Mouse (Mus musculus) neural tube, embryonic 11.5 days (tissue): ENCODE data around the gene Isg20l2. TPM values are rescaled to one million over a fixed set of nuclear protein-coding genes. Genes with fewer than 3 reads are reported as not detected.

Experiments used
- ATAC-seq: fragments of 200-750 bp; cut with Nextera tagmentation; 2 replicates; pipeline ENCODE4 v1.8.0; 2017; ENCODE audit warnings: moderate number of reproducible peaks, mild to moderate bottlenecking, moderate TSS enrichment, moderate library complexity; ENCODE audit not compliant: insufficient read depth, low FRiP score, low TSS enrichment
- DNase-seq: peaks from one replicate; pipeline ENCODE4 v3.0.0-alpha.2; 2015; ENCODE audit warnings: low spot score
- H3K27ac ChIP-seq: fragments of 300-500 bp; sonication (generic); 2 replicates; pipeline ENCODE4 v1.5.1; 2014; ENCODE audit warnings: low read depth, mild to moderate bottlenecking, low read length
- H3K27me3 ChIP-seq: fragments of 300-500 bp; sonication (generic); 2 replicates; pipeline ENCODE4 v1.6.1; 2014; ENCODE audit warnings: mild to moderate bottlenecking, low read length, mixed read lengths; ENCODE audit not compliant: control insufficient read depth, insufficient read depth
- H3K36me3 ChIP-seq: fragments of 300-500 bp; sonication (generic); 2 replicates; pipeline ENCODE4 v1.6.1; 2014; ENCODE audit warnings: mild to moderate bottlenecking, low read length, moderate library complexity, mixed read lengths; ENCODE audit not compliant: control insufficient read depth, insufficient read depth
- H3K4me1 ChIP-seq: fragments of 300-500 bp; sonication (generic); 2 replicates; pipeline ENCODE4 v1.6.1; 2014; ENCODE audit warnings: low read length, mixed read lengths; ENCODE audit not compliant: control insufficient read depth, insufficient read depth
- H3K4me2 ChIP-seq: fragments of 300-500 bp; sonication (generic); 2 replicates; pipeline ENCODE4 v1.6.1; 2014; ENCODE audit warnings: low read depth, mild to moderate bottlenecking, moderate library complexity
- H3K4me3 ChIP-seq: fragments of 300-500 bp; sonication (generic); 2 replicates; pipeline ENCODE4 v1.5.1; 2014; ENCODE audit warnings: low read depth, low read length
- H3K9ac ChIP-seq: fragments of 300-500 bp; sonication (generic); 2 replicates; pipeline ENCODE4 v1.6.1; 2014; ENCODE audit warnings: mild to moderate bottlenecking, low read length
- H3K9me3 ChIP-seq: fragments of 300-500 bp; sonication (generic); 2 replicates; pipeline ENCODE4 v1.6.1; 2016; ENCODE audit warnings: low read length; ENCODE audit not compliant: control insufficient read depth
- WGBS: fragments of 180-500 bp; shearing (Covaris S2); extraction: QIAGEN DNeasy Blood & Tissue Kit; methylation state at CpG from one replicate; pipeline ENCODE4 v1.1.7; 2014; 5-methylcytosine and 5-hydroxymethylcytosine counted together
- polyA plus RNA-seq: library from polyadenylated mRNA; unstranded; fragments of >200 nt; fragmentation: Nextera tagmentation; extraction: Ambion mirVana; gene quantifications from 2 replicates; pipeline ENCODE4 v1.2.1, GENCODE M21; 2014

Gene Isg20l2
- polyA plus RNA-seq, 1 experiment from 2014 or later: 52.3 TPM

GRCm38 (mm10) chr3:87988068-87988467 is 58.0 kb downstream of the Isg20l2 start:
- no peak for DNase-seq
- Histone ChIP-seq H3K27me3 (0 out of 2 replicates have a peak, but pooled peaks cover 10% of the 10 kb centered on the region), H3K27ac (no peak overlapping the region), H3K4me1 (peaks cover 38% of the 10 kb centered on the region), H3K36me3 (no peaks in the 10 kb centered on the region), H3K4me3 (peak overlapping the region; percentile 20), H3K9me3 (no peaks in the 10 kb centered on the region), H3K9ac (peak overlapping the region; percentile 24), H3K4me2 (peak overlapping the region; percentile 73)
- no peak for ATAC-seq
- 11% methylated on average over 15 of the region's 15 CpGs for WGBS

GRCm38 (mm10) chr3:87989935-87990334 is 59.8 kb downstream of the Isg20l2 start:
- Histone ChIP-seq H3K4me3 (no peak overlapping the region), H3K4me1 (peaks cover 22% of the 10 kb centered on the region), H3K36me3 (no peaks in the 10 kb centered on the region), H3K4me2 (no peak overlapping the region), H3K9ac (no peak overlapping the region), H3K9me3 (no peaks in the 10 kb centered on the region), H3K27ac (no peak overlapping the region), H3K27me3 (peaks cover 23% of the 10 kb centered on the region)
- DNase-seq (no peak), ATAC-seq (no peak)
- 28% methylated on average over 10 of the region's 10 CpGs for WGBS

Other genes starting within 250 kb of the Isg20l2 start
- gene Lrrc71, start 181.7 kb upstream of the Isg20l2 start, polyA plus RNA-seq: 0.24 and 0.31 TPM in 2 replicates
- 18.3 and 20.4 TPM in 2 replicates for gene Ntrk1, start 135.2 kb upstream of the Isg20l2 start, polyA plus RNA-seq
- 0.45 and 0.87 TPM in 2 replicates for gene Insrr, start 133.4 kb upstream of the Isg20l2 start, polyA plus RNA-seq
- gene Pear1, start 106.0 kb upstream of the Isg20l2 start, polyA plus RNA-seq: 9.2 and 10.2 TPM in 2 replicates
- gene Sh2d2a, start 83.6 kb upstream of the Isg20l2 start, polyA plus RNA-seq: not detected in 2 replicates
- gene Prcc, start 44.7 kb upstream of the Isg20l2 start, polyA plus RNA-seq: 17.8 and 20.3 TPM in 2 replicates
- 256 and 261 TPM in 2 replicates for gene Hdgf, start 24.0 kb upstream of the Isg20l2 start, polyA plus RNA-seq
- gene Mrpl24, start 10.8 kb upstream of the Isg20l2 start, polyA plus RNA-seq: 76.1 and 79.2 TPM in 2 replicates
- gene Rrnad1, start 403 bp downstream of the Isg20l2 start, polyA plus RNA-seq: 14.5 and 16.9 TPM in 2 replicates
- 565 and 607 TPM in 2 replicates for gene Crabp2, start 18.4 kb downstream of the Isg20l2 start, polyA plus RNA-seq
- gene Nes, start 40.8 kb downstream of the Isg20l2 start, polyA plus RNA-seq: 59.5 and 60.2 TPM in 2 replicates
- 0.31 and 0.72 TPM in 2 replicates for gene Bcan, start 69.9 kb downstream of the Isg20l2 start, polyA plus RNA-seq
- 0.14 TPM in 1 of 2 replicates, not detected in the other for gene Hapln2, start 97.3 kb downstream of the Isg20l2 start, polyA plus RNA-seq
- 32.5 and 34.2 TPM in 2 replicates for gene Gpatch4, start 112.8 kb downstream of the Isg20l2 start, polyA plus RNA-seq
- gene Naxe, start 128.2 kb downstream of the Isg20l2 start, polyA plus RNA-seq: 127 and 131 TPM in 2 replicates
- not detected in 2 replicates for gene Ttc24, start 148.0 kb downstream of the Isg20l2 start, polyA plus RNA-seq
- 15.9 and 17.8 TPM in 2 replicates for gene Iqgap3, start 151.7 kb downstream of the Isg20l2 start, polyA plus RNA-seq
- 16.6 and 18.1 TPM in 2 replicates for gene Mef2d, start 212.1 kb downstream of the Isg20l2 start, polyA plus RNA-seq